Mouse (Mus musculus) hematopoietic stem cell, adult 5-6 weeks (primary cell): ENCODE measurements around the gene Ghr. TPM values are rescaled to one million over a fixed set of nuclear protein-coding genes. Genes with fewer than 3 reads are reported as not detected.

Source experiments
- ATAC-seq, 2 experiments: fragments of 125-278 bp in 1 of 2; replicated peaks in 1 of 2; 2 replicates each; pipeline ENCODE4 v1.8.0; 2016 to 2017; ENCODE audit warnings: inconsistent platforms in 2 of 2, mild to moderate bottlenecking in 2 of 2, moderate number of reproducible peaks in 2 of 2, low read depth in 1 of 2, moderate TSS enrichment in 1 of 2; ENCODE audit not compliant: low FRiP score in 2 of 2, poor library complexity in 2 of 2, severe bottlenecking in 2 of 2, insufficient read depth in 1 of 2, low TSS enrichment in 1 of 2
- total RNA-seq: library from RNA; stranded (forward); fragments of 172-1452, 232-1000 nt; gene quantifications from 2 replicates; pipeline ENCODE4 v1.2.3, GENCODE M21; 2017

The Ghr gene
- total RNA-seq, 1 experiment from 2014 or later, result 2.9 TPM

DNA sequence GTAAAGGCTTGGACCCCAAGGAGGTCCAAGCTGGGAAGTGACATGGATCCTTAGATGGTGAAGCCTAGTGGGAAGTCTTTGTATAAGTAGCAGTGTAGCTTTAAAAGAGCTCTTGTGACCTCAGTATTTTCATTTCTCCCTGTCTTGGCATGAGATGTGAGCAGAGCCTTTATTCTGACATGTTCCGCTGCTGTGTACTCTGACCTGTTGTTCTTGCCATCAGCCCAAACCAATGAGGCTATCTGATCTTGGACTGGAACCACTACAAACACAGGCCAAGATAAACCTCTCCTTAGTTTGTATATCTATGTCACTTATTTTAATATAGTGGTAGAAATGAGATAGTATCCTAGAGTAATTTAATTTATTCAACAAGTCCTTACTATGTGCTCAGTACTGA, 97.9 kb downstream of the Ghr start:
- ATAC-seq, result no peak

DNA sequence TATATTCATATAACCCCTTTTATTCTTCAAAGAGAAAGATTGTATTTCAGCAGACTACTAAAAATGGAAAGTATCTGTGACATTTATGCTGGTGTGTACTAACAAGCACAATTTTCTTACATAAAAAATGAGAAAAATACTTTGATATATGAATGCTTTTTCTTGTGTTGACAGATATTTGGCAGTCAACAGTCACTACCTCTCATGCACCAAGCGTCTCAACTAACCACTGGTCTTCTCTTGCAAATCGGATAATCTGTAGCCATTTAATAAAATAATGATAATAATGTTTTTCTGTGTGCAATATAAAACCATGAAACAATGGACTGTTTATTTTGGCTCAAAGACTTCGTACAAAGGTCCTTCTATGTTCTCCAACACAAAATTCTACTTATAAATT, 99.8 kb downstream of the Ghr start:
- ATAC-seq, result no peak

DNA sequence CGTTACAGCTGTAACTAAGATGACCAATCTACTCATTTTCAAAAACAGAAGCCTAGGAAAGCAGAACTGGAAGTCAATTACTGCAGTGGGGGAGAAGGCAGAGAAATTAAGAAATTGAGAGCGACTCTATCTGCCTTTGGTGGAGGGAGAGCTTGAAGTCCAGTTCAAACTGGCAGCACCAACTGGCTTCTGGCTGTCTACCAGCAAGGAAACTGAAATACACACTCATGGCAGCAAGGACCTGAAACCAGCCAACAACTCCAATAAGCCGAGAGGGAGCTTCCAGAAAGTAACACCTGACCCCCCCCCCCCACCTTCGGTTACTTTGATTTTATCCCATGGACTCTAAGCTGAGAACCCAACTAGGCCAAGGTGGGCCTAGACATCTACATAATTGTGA, 114.1 kb downstream of the Ghr start:
- no peak for ATAC-seq

DNA sequence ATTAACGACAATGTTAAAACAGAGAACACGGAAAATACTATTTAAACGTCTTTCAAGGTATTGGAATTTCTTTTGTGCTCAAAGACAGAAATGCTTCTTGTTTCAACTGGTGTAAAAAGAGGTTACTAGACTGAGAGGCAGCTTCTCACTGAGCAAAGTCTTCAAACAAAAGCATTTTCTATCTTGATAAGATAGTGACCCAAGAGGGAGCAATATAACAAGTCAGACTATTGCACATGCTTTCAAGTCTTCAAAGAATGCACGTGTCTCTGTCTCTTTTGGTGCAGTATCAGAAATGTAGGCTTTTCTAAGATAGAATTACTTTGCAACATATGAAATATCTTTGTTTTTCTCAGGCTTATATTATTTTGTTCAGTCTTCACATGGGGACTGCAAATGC, 116.7 kb downstream of the Ghr start:
- ATAC-seq, result no peak

DNA sequence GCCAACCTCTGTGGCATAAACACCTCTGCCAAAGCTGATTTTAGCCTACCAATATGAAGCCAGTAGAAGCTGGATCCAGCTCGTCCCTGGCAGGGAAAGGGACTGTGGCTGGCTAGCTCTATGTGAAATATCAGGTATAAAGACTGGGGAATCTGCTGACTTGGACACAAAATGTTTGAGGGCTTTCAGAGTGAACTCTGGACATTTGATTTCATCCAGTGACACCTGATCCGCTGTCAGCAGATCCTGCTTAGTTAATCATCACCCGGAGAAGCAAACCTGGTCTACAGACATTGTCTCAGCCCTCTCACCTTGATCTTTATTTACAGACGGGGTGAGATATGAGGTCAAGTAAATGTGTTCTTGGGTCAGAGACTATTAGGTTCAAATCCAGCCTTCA, 118.5 kb downstream of the Ghr start:
- no peak for ATAC-seq

DNA sequence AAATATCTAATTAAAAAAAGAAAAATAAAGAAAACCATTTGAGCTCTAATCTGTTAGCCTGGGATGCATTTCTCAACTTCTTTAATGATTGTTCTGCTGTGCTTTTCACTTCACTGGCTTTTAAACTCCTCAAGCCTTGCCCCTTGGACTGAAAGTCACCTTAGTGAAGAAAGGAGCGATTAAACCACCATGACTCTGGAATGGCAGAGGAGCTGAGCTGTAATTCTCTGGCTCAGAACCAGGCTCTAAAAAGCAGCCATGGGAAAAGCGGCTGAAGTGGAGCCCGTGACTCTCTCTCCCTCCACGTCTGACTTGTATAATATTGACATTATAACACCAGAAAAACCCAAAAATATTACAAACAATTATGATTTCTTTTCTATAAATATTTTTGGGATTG, 126.7 kb downstream of the Ghr start:
- ATAC-seq, result no peak

DNA sequence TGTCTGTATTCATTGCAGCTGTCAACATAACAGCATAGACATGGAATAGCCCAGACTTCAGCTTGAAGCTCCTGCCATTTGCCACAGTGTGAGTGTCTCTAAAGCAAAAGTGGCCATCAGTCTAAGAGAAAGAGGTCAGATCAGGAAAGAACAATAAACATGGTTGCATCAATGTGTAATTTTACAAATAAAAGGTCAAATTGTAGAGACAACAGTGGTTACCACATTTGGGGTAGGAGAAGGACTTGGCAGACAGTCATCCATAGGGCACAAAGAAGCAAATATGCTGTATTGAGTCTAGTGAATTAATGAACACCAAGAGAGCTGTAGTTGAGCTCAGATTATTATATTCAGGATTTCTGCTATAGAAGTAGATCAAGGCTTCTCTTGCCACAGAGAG, 127.7 kb downstream of the Ghr start:
- ATAC-seq, result no peak

DNA sequence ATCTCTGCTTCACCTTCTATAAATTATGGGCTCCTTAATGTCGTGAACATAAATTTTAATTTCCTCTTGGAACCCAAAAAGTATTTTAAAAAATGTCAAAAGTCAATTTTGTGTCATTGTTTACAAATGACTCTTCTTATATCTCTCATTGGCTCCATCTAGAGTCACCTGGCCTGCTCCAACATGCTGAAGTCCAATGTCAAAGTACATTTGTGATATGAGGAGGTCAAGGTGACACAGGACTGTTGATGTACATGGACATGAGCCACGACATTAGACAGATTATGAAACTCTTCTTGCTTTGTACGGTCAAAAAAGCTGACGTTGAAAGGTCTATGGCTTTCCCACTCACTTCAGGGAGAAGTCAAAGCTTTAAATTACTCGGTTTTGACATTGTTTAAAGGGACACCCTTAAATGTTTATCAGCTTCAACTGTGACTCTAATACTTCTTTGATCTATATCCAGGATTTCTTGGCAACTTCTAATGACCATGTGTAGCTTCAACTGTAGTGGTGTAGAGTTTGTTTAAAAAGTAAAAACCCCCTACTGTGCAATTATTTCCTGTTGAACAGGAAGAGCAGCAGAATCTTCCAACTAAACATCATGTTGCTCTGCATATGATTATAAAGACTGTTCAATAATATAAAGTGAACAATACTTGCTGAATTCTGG, 131.1 kb downstream of the Ghr start:
- ATAC-seq, result no peak

DNA sequence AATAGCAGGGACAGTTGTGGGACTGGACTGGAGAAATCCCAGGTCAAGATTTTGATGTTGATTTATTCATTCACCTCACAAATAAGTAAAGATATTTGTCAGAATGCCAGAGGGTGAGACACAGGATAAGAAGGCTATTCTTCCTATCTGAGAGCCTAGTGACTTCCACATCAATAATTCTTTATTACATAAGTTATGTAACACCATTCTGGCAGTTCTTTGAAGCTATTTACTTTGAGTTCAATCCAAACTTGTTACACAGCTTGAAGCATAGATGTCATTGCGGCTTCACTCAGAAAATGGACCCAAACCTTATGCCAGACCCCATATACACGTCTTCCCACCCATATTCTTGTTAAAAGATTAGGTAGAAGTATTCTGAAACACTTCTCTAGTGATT, 133.7 kb downstream of the Ghr start:
- no peak for ATAC-seq

DNA sequence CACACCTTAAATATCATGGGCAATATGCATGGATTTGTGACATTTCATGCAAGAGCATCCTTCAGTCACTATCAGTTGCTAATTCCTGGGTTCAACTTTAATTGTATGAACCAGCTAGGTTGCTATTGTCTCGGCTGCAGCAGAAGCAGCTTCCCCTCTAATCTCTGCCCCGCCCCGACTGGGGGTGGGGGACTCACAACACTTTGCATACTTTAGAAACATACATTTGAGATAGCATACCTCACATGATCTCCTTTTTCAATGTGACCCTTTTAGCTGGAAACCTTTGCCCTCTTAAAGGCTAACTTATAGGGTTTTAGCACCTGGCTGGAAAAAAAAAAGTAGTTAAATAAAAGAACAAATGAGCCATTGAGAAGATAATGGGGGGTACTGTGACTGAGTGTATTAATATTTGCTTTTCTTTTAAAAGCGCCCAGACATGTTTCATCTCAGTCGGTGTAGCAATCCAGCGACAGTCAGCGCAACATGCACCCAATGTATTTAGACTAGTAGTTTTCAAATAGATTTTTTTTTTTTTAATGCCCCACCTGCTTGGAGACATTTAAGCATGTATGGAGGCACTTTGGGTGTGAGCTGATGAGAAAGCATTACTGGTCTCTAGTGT, 137.9 kb downstream of the Ghr start:
- ATAC-seq, result no peak

DNA sequence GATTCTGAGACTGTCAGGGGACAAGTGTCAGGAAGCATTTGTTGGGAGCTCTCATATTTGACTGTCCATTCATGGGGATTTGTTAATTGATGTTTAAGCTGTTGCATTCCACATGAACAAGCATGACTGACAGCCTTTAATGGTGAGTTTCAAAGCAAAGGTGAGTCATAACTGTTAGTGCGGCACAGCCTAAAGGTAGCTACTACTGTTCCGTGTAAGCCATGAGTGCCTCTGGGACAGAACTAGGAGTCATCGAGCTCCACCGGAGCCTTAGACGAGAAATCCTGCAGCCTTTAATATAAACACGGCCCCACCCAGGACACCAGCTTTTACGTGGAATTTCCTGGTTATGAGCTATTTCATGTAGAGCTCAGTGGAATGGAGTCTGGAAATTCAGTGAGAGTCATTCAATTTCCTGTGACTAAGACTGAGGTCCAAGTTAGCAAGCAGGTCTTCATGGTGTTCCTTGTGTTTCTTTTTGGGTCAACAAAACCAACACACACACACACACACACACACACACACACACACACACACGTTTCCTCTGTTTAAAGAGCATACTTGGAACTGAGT, 138.8 kb downstream of the Ghr start:
- ATAC-seq, result no peak

DNA sequence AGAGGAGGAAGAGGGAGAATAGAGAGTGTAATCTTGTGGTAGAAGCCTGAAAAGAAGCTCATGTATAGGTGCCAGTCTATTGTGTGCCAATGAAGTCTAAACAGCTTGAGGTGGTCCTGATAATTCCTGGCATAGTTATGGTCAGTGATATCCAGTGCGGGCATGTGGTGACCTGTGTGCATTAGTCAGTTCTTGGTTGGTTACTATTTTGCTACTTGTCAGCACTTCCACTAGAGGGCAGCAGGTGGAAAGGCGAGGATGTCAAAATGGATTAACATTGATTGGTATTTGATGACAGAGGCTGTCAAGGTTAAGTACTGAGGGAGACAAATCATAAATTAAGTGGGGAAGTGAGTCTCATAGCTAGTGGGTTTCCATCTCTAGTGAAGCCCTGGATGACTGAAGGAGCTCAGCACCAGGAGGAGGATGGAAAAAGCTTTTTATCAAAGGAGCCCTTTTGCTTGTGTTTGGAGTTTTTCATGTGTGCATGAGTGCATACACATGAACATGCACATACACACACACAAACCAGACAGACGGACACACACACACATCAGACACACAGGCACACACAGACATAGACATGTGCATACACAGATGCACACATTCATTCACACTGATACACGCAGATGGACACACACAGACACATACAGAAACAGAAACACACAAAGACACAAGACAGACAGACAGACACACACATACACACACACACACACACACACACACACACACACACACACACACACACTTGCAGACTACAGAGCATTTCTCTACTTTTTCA, 141.6 kb downstream of the Ghr start:
- peak; percentile 62 to 66 for ATAC-seq

DNA sequence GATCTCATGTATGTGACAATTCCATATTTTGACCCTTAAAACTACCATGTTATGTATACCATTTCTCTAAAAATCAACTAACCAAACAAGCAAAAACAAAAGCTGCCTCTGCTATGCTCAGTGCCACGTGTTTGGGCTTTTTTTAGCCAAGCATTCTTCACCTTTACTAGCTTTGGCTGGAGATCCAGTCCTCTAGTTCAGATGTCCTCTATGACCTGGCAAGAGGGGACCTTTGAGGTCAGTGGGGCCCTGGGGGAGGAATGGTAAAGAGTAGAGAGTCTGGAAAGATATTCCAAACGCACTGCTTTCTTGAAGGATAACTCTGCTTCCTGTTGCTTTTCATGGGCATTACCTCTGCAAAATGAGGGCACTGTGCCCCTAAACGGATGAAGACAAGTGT, 145.9 kb downstream of the Ghr start:
- ATAC-seq, result no peak

DNA sequence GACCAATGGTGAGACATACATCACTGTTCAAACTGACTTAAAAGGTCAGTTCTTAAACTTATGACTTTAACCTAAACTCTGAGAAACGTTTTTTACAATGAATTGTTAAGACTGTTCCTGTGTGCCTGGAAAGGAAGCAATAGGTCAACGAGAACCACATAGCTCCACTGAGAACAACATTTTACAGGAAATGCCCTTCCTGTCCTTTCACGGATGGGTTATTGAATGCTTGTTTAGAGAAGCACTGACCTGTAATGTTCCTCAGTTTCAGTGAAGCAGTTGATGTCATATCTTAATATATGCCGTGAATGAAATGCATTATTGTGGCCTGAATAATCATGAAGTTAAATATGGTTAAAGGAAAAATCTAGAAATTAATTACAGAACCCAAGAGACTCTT, 147.7 kb downstream of the Ghr start:
- ATAC-seq, result peak; percentile 18 to 35; a peak in 2 of 4 replicates

DNA sequence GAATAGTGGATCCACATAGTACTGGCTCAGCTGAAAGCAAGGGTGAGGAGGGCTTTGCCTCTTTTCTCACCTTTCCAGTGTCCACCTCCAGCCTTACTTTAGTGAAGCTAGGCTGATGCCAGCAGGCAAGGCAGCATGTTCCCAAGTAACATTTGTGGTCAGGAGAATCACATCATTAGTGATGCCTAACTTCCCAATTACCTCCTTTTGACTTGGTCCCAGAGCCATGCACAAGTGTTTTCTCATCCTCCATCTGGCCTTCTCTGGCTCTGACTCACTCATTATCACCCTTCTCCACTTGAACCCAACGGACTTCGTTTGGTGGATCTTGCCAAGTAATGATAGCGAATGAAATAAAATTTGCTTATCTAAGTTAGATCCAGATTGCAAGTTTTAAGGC, 148.8 kb downstream of the Ghr start:
- no peak for ATAC-seq

DNA sequence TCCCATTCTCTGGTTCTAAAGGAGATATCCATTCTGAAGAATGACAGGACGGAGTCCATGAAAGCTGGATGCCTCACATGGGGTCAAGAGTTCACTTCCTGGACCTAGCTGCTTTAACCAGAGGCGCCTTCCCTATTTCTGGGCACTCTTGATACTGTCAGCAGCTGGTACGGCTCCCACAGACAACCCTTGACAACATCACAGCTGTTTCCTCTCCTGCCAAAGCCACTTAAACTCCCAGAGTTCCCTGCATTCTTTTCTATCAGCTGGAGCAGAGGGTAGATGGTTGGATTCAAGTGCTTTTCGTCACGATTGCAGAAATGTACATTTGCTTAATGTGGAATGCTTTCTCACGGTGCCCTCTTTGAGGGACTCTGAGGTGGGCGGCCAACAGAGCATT, 150.0 kb downstream of the Ghr start:
- peak; percentile 75 to 86 for ATAC-seq

DNA sequence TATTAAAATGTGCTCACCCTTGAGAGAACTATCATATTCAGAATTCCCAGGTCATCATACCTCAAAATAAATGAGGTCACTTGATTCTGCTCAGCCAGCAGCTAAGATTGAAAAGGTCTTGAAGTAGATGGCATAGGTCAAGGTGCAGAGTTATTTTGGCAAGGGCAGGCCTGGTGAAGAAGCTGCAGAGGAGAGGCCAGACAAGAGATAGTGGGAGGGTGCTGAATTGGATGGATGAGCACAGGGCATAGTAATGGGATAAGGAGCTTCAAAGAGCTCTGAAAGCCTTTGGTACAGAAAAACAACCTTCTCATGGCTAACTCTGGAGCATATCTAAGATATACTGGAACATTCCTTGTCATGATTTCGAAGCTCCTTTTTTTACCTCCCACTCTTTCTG, 150.5 kb downstream of the Ghr start:
- ATAC-seq, result no peak

DNA sequence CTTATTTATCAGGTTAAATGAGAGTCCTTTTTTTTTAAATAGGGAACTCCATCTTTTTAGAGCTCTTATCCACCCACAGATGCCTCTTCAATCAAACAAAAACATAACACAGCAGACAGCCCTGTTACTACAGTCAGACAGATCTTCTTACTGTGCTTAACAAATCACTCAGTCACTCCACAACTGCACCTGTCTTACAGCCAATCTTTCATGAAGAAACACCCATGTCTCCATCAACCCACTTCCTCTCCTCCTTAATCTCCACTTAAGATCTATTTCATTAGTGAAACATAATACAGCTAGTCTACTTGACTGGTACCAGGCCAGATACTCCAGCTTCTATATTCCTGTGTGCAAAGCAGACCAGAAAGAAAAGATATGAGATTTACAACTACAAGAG, 153.9 kb downstream of the Ghr start:
- no peak for ATAC-seq
